Mouse (Mus musculus): ENCODE measurements around the gene Spata5.

DNA sequence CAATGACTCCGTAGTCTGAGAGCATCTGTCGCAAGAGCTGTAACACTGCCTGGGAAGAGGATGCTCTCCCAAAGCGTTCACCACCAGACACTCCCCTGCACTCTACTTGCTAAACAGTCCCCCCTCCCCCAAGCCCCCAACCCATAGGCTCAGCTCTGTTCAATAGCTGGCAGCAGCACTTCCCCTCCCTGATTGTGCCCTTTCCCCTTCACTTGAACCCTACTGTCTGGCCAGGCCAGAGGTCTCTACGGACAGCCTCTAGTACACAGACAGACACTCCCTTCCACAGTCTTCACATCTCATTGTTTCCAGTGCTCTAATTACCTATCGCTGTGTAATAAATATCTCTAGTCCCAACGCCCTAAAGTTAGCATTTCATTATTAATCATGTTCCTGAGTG lies 41.8 kb upstream of the Spata5 start:
- TF ChIP-seq CTCF (IDR thresholded peaks at IDR 0.05) (no peak), POLR2A (IDR thresholded peaks at IDR 0.05; ENCODE audit: insufficient read depth, low read depth, low read length) (no peak), EP300 (IDR thresholded peaks at IDR 0.05; ENCODE audit: insufficient read depth, low read depth, low read length) (no peak)
